Mouse (Mus musculus): ENCODE results near the gene Ugt1a1. TPM values are rescaled to one million over a fixed set of nuclear protein-coding genes. Genes with fewer than 3 reads are reported as not detected.

The Ugt1a1 gene
- polyA plus RNA-seq, 1 experiment from 2014 or later: not detected

DNA sequence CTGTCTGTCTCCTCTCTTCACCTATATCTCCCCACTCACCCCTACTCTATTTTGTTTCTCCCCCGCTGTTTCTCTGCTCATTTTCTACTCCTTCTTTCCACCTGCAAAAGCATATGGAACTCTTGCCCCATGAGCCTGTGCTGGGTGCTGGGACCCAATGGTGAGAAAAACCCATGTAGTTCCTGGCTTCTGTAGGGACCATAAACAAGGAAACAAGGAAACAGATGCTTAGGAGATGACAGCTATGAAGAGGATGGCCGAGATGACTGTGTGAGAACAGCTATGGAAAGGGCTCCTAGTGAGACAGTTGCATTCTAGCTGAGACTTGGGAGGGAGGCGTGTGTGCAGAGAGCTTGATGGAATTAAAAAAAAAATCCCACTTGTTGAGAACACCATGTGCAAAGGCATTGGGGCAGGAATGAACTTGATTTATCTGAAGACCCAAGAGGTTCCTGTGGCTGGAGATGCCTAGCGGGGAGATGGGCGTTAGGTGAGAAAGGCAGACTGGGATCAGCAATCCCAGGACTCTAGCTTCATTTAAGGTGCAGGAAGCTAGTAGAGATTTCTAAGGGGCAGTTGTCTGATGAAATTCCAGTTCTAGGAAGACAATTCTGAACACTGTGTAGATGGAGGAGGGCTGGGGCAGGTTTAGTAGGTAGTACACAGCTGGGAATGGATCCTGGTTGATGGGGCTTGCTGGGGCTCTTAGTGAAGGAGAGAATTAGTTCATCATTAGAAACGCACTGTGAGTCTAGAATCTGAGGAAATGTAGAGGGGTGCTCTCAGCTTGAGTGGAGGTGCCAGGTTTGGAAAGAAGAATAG, 19.4 kb downstream of the Ugt1a1 start:
- Histone ChIP-seq H3K36me3 (replicated peaks) (no peaks in the 10 kb centered on the region), H3K9me3 (peaks cover 100% of the 10 kb centered on the region), H3K4me2 (no peak overlapping the region), H3K9ac (no peak overlapping the region), H3K27me3 (no peaks in the 10 kb centered on the region), H3K4me1 (no peaks in the 10 kb centered on the region), H3K27ac (no peak overlapping the region), H3K4me3 (replicated peaks) (no peak overlapping the region)
- ATAC-seq (ENCODE audit: low FRiP score): no peak
- WGBS: 75% methylated on average over 6 of the region's 6 CpGs

- Histone ChIP-seq H3K27ac (no peak overlapping the region), H3K9ac (no peak overlapping the region), H3K4me3 (replicated peaks) (no peak overlapping the region), H3K4me2 (no peak overlapping the region), H3K4me1 (no peaks in the 10 kb centered on the region), H3K9me3 (peaks cover 97% of the 10 kb centered on the region), H3K27me3 (no peaks in the 10 kb centered on the region), H3K36me3 (replicated peaks) (no peaks in the 10 kb centered on the region)
- ATAC-seq (ENCODE audit: low FRiP score): no peak
- 69% methylated on average over 7 of the region's 7 CpGs for WGBS
Observed at GRCm38 (mm10) chr1:88231803-88232499, 20.2 kb downstream of the Ugt1a1 start.

- Histone ChIP-seq H3K4me2 (no peak overlapping the region), H3K9me3 (peaks cover 97% of the 10 kb centered on the region), H3K4me1 (no peaks in the 10 kb centered on the region), H3K27ac (no peak overlapping the region), H3K4me3 (replicated peaks) (no peak overlapping the region), H3K9ac (no peak overlapping the region), H3K36me3 (replicated peaks) (no peaks in the 10 kb centered on the region), H3K27me3 (no peaks in the 10 kb centered on the region)
- ATAC-seq (ENCODE audit: low FRiP score): no peak
- 58% methylated on average over 3 of the region's 3 CpGs for WGBS
Observed at GRCm38 (mm10) chr1:88232664-88233380, 21.1 kb downstream of the Ugt1a1 start.

- H3K9ac ChIP-seq: no peak overlapping the region
- H3K4me1 ChIP-seq: no peaks in the 10 kb centered on the region
- H3K36me3 ChIP-seq (replicated peaks): no peaks in the 10 kb centered on the region
- H3K27me3 ChIP-seq: no peaks in the 10 kb centered on the region
- H3K9me3 ChIP-seq: peaks cover 97% of the 10 kb centered on the region
- H3K27ac ChIP-seq: no peak overlapping the region
- ATAC-seq (ENCODE audit: low FRiP score): no peak
- no peak overlapping the region for H3K4me2 ChIP-seq
- H3K4me3 ChIP-seq (replicated peaks): no peak overlapping the region
- 67% methylated on average over 14 of the region's 14 CpGs for WGBS
Observed at GRCm38 (mm10) chr1:88233421-88234247, 21.9 kb downstream of the Ugt1a1 start.

DNA sequence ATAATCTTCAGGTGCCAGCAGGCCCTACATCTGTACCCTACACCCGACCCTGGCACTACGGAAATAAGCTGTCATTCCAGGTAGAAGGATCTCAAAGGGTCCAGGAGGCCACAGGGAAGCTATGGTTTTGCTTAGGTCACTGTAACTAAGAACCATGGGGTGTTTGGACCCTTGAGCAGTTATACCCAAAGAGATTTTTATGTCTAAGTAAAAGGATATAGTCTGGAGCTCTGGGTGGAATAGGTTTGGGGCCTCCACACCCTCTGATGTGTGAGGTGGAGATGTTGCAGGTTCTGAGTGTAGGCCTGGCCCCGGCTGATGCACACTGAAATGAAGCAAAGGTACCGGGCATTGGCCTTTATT, 22.5 kb downstream of the Ugt1a1 start:
- H3K4me1 ChIP-seq: no peaks in the 10 kb centered on the region
- no peak overlapping the region for H3K27ac ChIP-seq
- no peaks in the 10 kb centered on the region for H3K27me3 ChIP-seq
- H3K4me2 ChIP-seq: no peak overlapping the region
- no peak for ATAC-seq (ENCODE audit: low FRiP score)
- no peak overlapping the region for H3K4me3 ChIP-seq (replicated peaks)
- H3K36me3 ChIP-seq (replicated peaks): no peaks in the 10 kb centered on the region
- H3K9me3 ChIP-seq: peaks cover 97% of the 10 kb centered on the region
- H3K9ac ChIP-seq: no peak overlapping the region
- WGBS: 63% methylated on average over 4 of the region's 4 CpGs

DNA sequence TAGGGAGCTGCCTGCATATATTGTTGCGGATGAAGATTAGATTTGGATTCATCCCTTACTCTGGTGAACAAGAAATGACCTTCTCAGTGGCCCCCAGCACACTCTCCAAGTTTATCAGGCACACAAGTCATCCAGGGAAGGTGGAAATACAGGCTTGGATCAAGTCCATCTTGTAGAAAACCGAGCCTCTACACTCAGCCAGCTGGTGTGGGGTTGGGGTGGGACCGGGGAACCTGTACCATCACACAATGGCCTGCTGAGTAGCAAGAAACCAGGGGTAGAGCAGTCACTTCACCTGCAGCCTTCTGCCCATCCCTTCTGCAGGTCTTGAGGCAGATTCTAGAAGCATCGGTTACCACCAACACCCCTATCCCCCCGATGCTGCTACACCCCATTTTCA, 22.9 kb downstream of the Ugt1a1 start:
- WGBS: 44% methylated on average over 5 of the region's 5 CpGs
- Histone ChIP-seq H3K27me3 (no peaks in the 10 kb centered on the region), H3K36me3 (replicated peaks) (no peaks in the 10 kb centered on the region), H3K4me2 (no peak overlapping the region), H3K27ac (no peak overlapping the region), H3K4me1 (no peaks in the 10 kb centered on the region), H3K9me3 (peaks cover 97% of the 10 kb centered on the region), H3K4me3 (replicated peaks) (no peak overlapping the region), H3K9ac (no peak overlapping the region)
- ATAC-seq (ENCODE audit: low FRiP score): no peak

DNA sequence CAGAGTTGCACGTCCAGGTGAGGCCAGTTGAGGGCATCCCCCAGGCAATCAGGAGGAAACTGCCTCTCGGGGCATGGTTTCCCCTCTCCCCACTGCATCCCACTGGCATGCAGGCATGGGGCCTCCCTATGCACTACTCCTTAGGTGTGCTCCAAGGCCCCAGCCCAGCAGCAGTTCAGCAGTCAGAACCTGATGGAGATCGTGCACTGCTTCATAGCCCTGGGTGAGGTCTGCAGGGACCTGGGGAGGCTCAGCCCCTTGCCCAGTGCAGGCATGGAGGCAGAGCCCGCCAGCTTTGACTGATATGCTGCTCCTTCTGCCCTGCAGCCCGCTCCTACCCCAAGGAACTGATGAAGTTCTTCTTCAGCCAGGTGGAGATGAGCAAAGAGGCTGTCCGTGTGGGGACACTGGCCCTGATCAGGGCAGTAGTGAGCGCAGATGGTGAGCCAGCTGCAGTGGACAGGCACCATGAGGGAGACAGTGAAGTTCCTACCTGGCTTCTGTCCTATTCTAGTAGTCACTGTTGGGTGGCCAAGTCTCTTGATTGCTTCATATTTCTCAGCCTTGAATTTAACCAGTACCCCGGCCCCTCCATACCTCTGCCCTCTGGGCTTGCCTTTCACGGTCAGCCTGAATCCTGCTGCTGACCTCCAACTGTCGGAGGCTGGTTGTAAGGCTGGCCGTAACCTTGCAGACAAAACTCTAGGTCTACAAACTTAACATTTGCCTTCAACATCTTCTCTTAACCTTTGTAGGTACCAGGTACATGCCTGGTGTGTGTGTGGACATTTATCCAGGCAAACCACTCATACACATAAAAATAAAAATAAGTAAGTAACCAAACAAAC, 23.5 kb downstream of the Ugt1a1 start:
- no peak overlapping the region for H3K27ac ChIP-seq
- no peak overlapping the region for H3K4me3 ChIP-seq (replicated peaks)
- H3K9me3 ChIP-seq: peaks cover 97% of the 10 kb centered on the region
- WGBS: 64% methylated on average over 11 of the region's 11 CpGs
- H3K9ac ChIP-seq: no peak overlapping the region
- no peaks in the 10 kb centered on the region for H3K27me3 ChIP-seq
- H3K36me3 ChIP-seq (replicated peaks): no peaks in the 10 kb centered on the region
- ATAC-seq (ENCODE audit: low FRiP score): no peak
- no peaks in the 10 kb centered on the region for H3K4me1 ChIP-seq
- H3K4me2 ChIP-seq: no peak overlapping the region

DNA sequence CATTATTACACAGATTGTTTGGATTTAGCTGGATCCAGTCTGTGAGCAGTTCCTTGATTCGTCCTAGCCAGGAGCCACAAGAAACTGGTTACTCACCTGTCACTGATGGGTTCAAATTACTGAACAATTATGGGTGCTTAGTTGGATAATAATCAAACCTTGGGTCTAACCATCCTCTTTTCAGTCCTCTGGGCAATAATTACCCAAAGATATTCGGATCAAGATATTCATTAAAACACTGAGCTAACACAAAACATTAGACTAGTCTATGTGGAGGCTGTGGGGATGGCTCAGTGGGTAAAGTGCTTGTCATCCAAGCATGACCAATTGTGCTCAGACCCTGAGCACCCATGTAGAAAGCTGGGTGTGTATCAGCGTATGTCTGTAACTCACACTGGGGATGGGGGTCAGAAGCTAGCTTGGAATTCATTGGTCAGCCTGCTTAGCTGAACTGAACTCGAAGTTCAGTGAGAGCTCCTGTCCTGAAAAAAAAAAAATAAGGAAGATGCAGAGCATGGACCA, 24.2 kb downstream of the Ugt1a1 start:
- no peak overlapping the region for H3K4me2 ChIP-seq
- no peak overlapping the region for H3K27ac ChIP-seq
- WGBS: 68% methylated on average over 4 of the region's 4 CpGs
- H3K9ac ChIP-seq: no peak overlapping the region
- no peak overlapping the region for H3K4me3 ChIP-seq (replicated peaks)
- H3K36me3 ChIP-seq (replicated peaks): no peaks in the 10 kb centered on the region
- H3K27me3 ChIP-seq: no peaks in the 10 kb centered on the region
- no peak for ATAC-seq (ENCODE audit: low FRiP score)
- peaks cover 97% of the 10 kb centered on the region for H3K9me3 ChIP-seq
- H3K4me1 ChIP-seq: no peaks in the 10 kb centered on the region

DNA sequence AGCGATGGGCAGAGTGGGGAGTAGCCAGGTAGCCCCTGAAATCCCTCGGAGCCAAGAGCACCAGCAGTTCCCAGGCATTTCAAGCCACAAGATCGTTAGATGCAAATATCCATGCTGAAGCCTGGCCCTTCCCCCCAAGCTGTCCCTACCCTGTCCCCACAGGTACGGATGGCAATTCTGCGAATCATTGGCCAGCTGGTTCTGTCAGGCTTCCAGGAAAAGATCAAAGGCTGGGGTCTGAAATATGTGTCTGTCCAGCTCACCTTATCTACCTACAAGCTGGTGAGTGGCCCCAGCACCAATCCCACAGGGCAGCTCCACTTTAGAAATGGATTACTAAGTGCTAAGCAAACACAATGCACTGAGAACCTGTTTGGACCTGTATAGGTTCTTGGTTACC, 25.6 kb downstream of the Ugt1a1 start:
- no peak overlapping the region for H3K9ac ChIP-seq
- H3K4me1 ChIP-seq: no peaks in the 10 kb centered on the region
- H3K27me3 ChIP-seq: no peaks in the 10 kb centered on the region
- H3K9me3 ChIP-seq: peaks cover 96% of the 10 kb centered on the region
- H3K4me3 ChIP-seq (replicated peaks): no peak overlapping the region
- WGBS: 79% methylated on average over 5 of the region's 5 CpGs
- H3K27ac ChIP-seq: no peak overlapping the region
- no peaks in the 10 kb centered on the region for H3K36me3 ChIP-seq (replicated peaks)
- ATAC-seq (ENCODE audit: low FRiP score): no peak
- H3K4me2 ChIP-seq: no peak overlapping the region

- H3K9me3 ChIP-seq: peaks cover 93% of the 10 kb centered on the region
- WGBS: 77% methylated on average over 6 of the region's 6 CpGs
- no peaks in the 10 kb centered on the region for H3K4me1 ChIP-seq
- no peak overlapping the region for H3K27ac ChIP-seq
- no peak overlapping the region for H3K4me2 ChIP-seq
- no peak overlapping the region for H3K4me3 ChIP-seq (replicated peaks)
- no peaks in the 10 kb centered on the region for H3K27me3 ChIP-seq
- ATAC-seq (ENCODE audit: low FRiP score): no peak
- H3K9ac ChIP-seq: no peak overlapping the region
- no peaks in the 10 kb centered on the region for H3K36me3 ChIP-seq (replicated peaks)
Observed at GRCm38 (mm10) chr1:88238771-88239170, 27.0 kb downstream of the Ugt1a1 start.

DNA sequence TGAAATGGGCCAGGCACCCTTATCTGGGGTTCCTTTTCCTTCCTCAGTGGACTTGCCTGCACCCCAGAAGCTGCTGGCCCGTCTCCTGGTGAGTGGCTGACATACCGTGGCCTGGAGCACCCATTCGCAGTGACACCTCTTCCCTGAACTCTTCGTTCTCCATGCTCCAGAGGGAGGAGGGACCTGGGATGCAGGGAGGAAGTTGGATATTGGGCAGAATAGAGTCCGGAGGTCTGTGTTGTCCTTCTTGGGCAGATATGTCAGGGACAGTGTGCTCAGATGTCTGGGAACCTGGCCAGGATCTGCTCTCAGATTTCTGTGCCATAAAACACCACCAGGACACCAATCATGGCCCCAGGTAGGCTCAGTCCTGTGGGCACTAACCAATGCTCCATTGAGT, 28.3 kb downstream of the Ugt1a1 start:
- 72% methylated on average over 5 of the region's 5 CpGs for WGBS

More for the DNA sequence above, 28.3 kb downstream of the Ugt1a1 start:
- no peak for ATAC-seq (ENCODE audit: low FRiP score)
- H3K27ac ChIP-seq: no peak overlapping the region
- no peak overlapping the region for H3K4me3 ChIP-seq (replicated peaks)
- H3K36me3 ChIP-seq (replicated peaks): no peaks in the 10 kb centered on the region
- H3K9ac ChIP-seq: no peak overlapping the region
- H3K9me3 ChIP-seq: peaks cover 93% of the 10 kb centered on the region
- H3K4me1 ChIP-seq: no peaks in the 10 kb centered on the region
- H3K27me3 ChIP-seq: no peaks in the 10 kb centered on the region
- no peak overlapping the region for H3K4me2 ChIP-seq

Data from forebrain, embryonic 12.5 days (tissue).